Mouse (Mus musculus): Measurements from ENCODE around the gene Itpkb. TPM values are rescaled to one million over a fixed set of nuclear protein-coding genes. Genes with fewer than 3 reads are reported as not detected.

Gene Itpkb
- polyA plus RNA-seq, 1 experiment from 2014 or later, result 4.3 TPM

GRCm38 (mm10) chr1:180397734-180398133 lies 67.4 kb downstream of the Itpkb start:
- no peak overlapping the region for H3K27ac ChIP-seq (ENCODE audit: low read depth, low read length)
- ATAC-seq (replicated peaks; ENCODE audit: low FRiP score), result no peak

GRCm38 (mm10) chr1:180398446-180398845 lies 68.2 kb downstream of the Itpkb start:
- no peak overlapping the region for H3K4me2 ChIP-seq
- no peak for ATAC-seq (replicated peaks; ENCODE audit: low FRiP score)

More at GRCm38 (mm10) chr1:180397734-180398133, 67.4 kb downstream of the Itpkb start:
- H3K9me3 ChIP-seq (ENCODE audit: control insufficient read depth, low read length), result no peaks in the 10 kb centered on the region
- H3K9ac ChIP-seq (ENCODE audit: low read depth, low read length), result no peak overlapping the region
- H3K36me3 ChIP-seq (ENCODE audit: control insufficient read depth, insufficient read depth, low read length), result no peaks in the 10 kb centered on the region
- no peak overlapping the region for H3K4me3 ChIP-seq (ENCODE audit: low read depth, low read length)
- no peak overlapping the region for H3K4me2 ChIP-seq
- DNase-seq (ENCODE audit: low spot score), result no peak
- peaks cover 6% of the 10 kb centered on the region for H3K4me1 ChIP-seq (replicated peaks; ENCODE audit: control insufficient read depth, insufficient read depth, low read length)
- 76% methylated on average over 5 of the region's 5 CpGs for WGBS
- no peaks in the 10 kb centered on the region for H3K27me3 ChIP-seq (replicated peaks; ENCODE audit: control insufficient read depth, insufficient read depth, low read length)

GRCm38 (mm10) chr1:180400691-180401455 lies 70.6 kb downstream of the Itpkb start:
- H3K9me3 ChIP-seq (ENCODE audit: control insufficient read depth, low read length), result no peaks in the 10 kb centered on the region
- ATAC-seq (replicated peaks; ENCODE audit: low FRiP score) (no peak), DNase-seq (ENCODE audit: low spot score) (no peak)
- H3K27me3 ChIP-seq (replicated peaks; ENCODE audit: control insufficient read depth, insufficient read depth, low read length), result no peaks in the 10 kb centered on the region
- no peaks in the 10 kb centered on the region for H3K36me3 ChIP-seq (ENCODE audit: control insufficient read depth, insufficient read depth, low read length)
- no peak overlapping the region for H3K9ac ChIP-seq (ENCODE audit: low read depth, low read length)
- no peak overlapping the region for H3K27ac ChIP-seq (ENCODE audit: low read depth, low read length)
- H3K4me2 ChIP-seq, result no peak overlapping the region
- peaks cover 30% of the 10 kb centered on the region for H3K4me1 ChIP-seq (replicated peaks; ENCODE audit: control insufficient read depth, insufficient read depth, low read length)
- whole genome bisulfite sequencing, result 59% methylated on average over 4 of the region's 4 CpGs
- H3K4me3 ChIP-seq (ENCODE audit: low read depth, low read length), result no peak overlapping the region

More at GRCm38 (mm10) chr1:180398446-180398845, 68.2 kb downstream of the Itpkb start:
- Histone ChIP-seq H3K9me3 (ENCODE audit: control insufficient read depth, low read length) (no peaks in the 10 kb centered on the region), H3K9ac (ENCODE audit: low read depth, low read length) (no peak overlapping the region), H3K36me3 (ENCODE audit: control insufficient read depth, insufficient read depth, low read length) (no peaks in the 10 kb centered on the region), H3K27ac (ENCODE audit: low read depth, low read length) (no peak overlapping the region), H3K4me1 (replicated peaks; ENCODE audit: control insufficient read depth, insufficient read depth, low read length) (peaks cover 8% of the 10 kb centered on the region), H3K4me3 (ENCODE audit: low read depth, low read length) (no peak overlapping the region), H3K27me3 (replicated peaks; ENCODE audit: control insufficient read depth, insufficient read depth, low read length) (no peaks in the 10 kb centered on the region)
- 63% methylated on average over 3 of the region's 3 CpGs for WGBS
- no peak for DNase-seq (ENCODE audit: low spot score)

GRCm38 (mm10) chr1:180401725-180402124 lies 71.4 kb downstream of the Itpkb start:
- Histone ChIP-seq H3K9me3 (ENCODE audit: control insufficient read depth, low read length) (no peaks in the 10 kb centered on the region), H3K27me3 (replicated peaks; ENCODE audit: control insufficient read depth, insufficient read depth, low read length) (no peaks in the 10 kb centered on the region)
- WGBS, result 75% methylated on average over 6 of the region's 6 CpGs

GRCm38 (mm10) chr1:180402481-180403081 lies 72.3 kb downstream of the Itpkb start:
- Histone ChIP-seq H3K4me1 (replicated peaks; ENCODE audit: control insufficient read depth, insufficient read depth, low read length) (peaks cover 35% of the 10 kb centered on the region), H3K4me2 (no peak overlapping the region), H3K4me3 (ENCODE audit: low read depth, low read length) (no peak overlapping the region), H3K9ac (ENCODE audit: low read depth, low read length) (no peak overlapping the region), H3K27ac (ENCODE audit: low read depth, low read length) (peak overlapping the region; percentile 35; the same call in 1 of the 2 replicates), H3K9me3 (ENCODE audit: control insufficient read depth, low read length) (no peaks in the 10 kb centered on the region), H3K36me3 (ENCODE audit: control insufficient read depth, insufficient read depth, low read length) (no peaks in the 10 kb centered on the region), H3K27me3 (replicated peaks; ENCODE audit: control insufficient read depth, insufficient read depth, low read length) (no peaks in the 10 kb centered on the region)
- WGBS, result 73% methylated on average over 11 of the region's 11 CpGs
- ATAC-seq (replicated peaks; ENCODE audit: low FRiP score) (no peak), DNase-seq (ENCODE audit: low spot score) (no peak)

More at GRCm38 (mm10) chr1:180401725-180402124, 71.4 kb downstream of the Itpkb start:
- no peaks in the 10 kb centered on the region for H3K36me3 ChIP-seq (ENCODE audit: control insufficient read depth, insufficient read depth, low read length)
- no peak for DNase-seq (ENCODE audit: low spot score)
- H3K4me2 ChIP-seq, result no peak overlapping the region
- H3K4me3 ChIP-seq (ENCODE audit: low read depth, low read length), result no peak overlapping the region
- peaks cover 31% of the 10 kb centered on the region for H3K4me1 ChIP-seq (replicated peaks; ENCODE audit: control insufficient read depth, insufficient read depth, low read length)
- H3K9ac ChIP-seq (ENCODE audit: low read depth, low read length), result no peak overlapping the region
- no peak overlapping the region; the same call in 1 of the 2 replicates for H3K27ac ChIP-seq (ENCODE audit: low read depth, low read length)
- ATAC-seq (replicated peaks; ENCODE audit: low FRiP score), result no peak

- ATAC-seq (replicated peaks; ENCODE audit: low FRiP score) (no peak), DNase-seq (ENCODE audit: low spot score) (no peak)
- WGBS, result 70% methylated on average over 8 of the region's 8 CpGs
- H3K4me1 ChIP-seq (replicated peaks; ENCODE audit: control insufficient read depth, insufficient read depth, low read length), result peaks cover 40% of the 10 kb centered on the region
- peak overlapping the region; percentile 77 for H3K27ac ChIP-seq (ENCODE audit: low read depth, low read length)
- no peak overlapping the region for H3K4me3 ChIP-seq (ENCODE audit: low read depth, low read length)
- H3K36me3 ChIP-seq (ENCODE audit: control insufficient read depth, insufficient read depth, low read length), result no peaks in the 10 kb centered on the region
- H3K4me2 ChIP-seq, result peak overlapping the region; percentile 47
- no peaks in the 10 kb centered on the region for H3K27me3 ChIP-seq (replicated peaks; ENCODE audit: control insufficient read depth, insufficient read depth, low read length)
- H3K9ac ChIP-seq (ENCODE audit: low read depth, low read length), result no peak overlapping the region
- H3K9me3 ChIP-seq (ENCODE audit: control insufficient read depth, low read length), result no peaks in the 10 kb centered on the region
Observed at GRCm38 (mm10) chr1:180403357-180403693, 73.0 kb downstream of the Itpkb start.

- Histone ChIP-seq H3K4me3 (ENCODE audit: low read depth, low read length) (no peak overlapping the region), H3K36me3 (ENCODE audit: control insufficient read depth, insufficient read depth, low read length) (no peaks in the 10 kb centered on the region), H3K4me1 (replicated peaks; ENCODE audit: control insufficient read depth, insufficient read depth, low read length) (peaks cover 44% of the 10 kb centered on the region), H3K9me3 (ENCODE audit: control insufficient read depth, low read length) (no peaks in the 10 kb centered on the region), H3K27ac (ENCODE audit: low read depth, low read length) (peak overlapping the region; percentile 77), H3K4me2 (peak overlapping the region; percentile 47), H3K27me3 (replicated peaks; ENCODE audit: control insufficient read depth, insufficient read depth, low read length) (no peaks in the 10 kb centered on the region), H3K9ac (ENCODE audit: low read depth, low read length) (0 out of 2 replicates have a peak overlapping the region, but pooled peaks have one; percentile 35)
- DNase-seq (ENCODE audit: low spot score), result no peak
- peak; percentile 11; the same call in 1 of the 2 replicates for ATAC-seq (replicated peaks; ENCODE audit: low FRiP score)
- WGBS, result 38% methylated on average over 32 of the region's 32 CpGs
Observed at GRCm38 (mm10) chr1:180403694-180404606, 73.7 kb downstream of the Itpkb start.

- Histone ChIP-seq H3K9ac (ENCODE audit: low read depth, low read length) (no peak overlapping the region), H3K4me1 (replicated peaks; ENCODE audit: control insufficient read depth, insufficient read depth, low read length) (peaks cover 51% of the 10 kb centered on the region), H3K36me3 (ENCODE audit: control insufficient read depth, insufficient read depth, low read length) (no peaks in the 10 kb centered on the region), H3K27me3 (replicated peaks; ENCODE audit: control insufficient read depth, insufficient read depth, low read length) (no peaks in the 10 kb centered on the region), H3K27ac (ENCODE audit: low read depth, low read length) (peak overlapping the region; percentile 77; the same call in 1 of the 2 replicates), H3K4me3 (ENCODE audit: low read depth, low read length) (no peak overlapping the region), H3K4me2 (peak overlapping the region; percentile 20), H3K9me3 (ENCODE audit: control insufficient read depth, low read length) (no peaks in the 10 kb centered on the region)
- WGBS, result 81% methylated on average over 3 of the region's 3 CpGs
- no peak for ATAC-seq (replicated peaks; ENCODE audit: low FRiP score)
- no peak for DNase-seq (ENCODE audit: low spot score)
Observed at GRCm38 (mm10) chr1:180404706-180405105, 74.4 kb downstream of the Itpkb start.

Measured in liver, embryonic 11.5 days (tissue).